Mouse (Mus musculus) liver, embryonic 14.5 days (tissue): ENCODE data around the gene Spr.

Experiments
- CTCF ChIP-seq: IDR thresholded peaks from 2 replicates; pipeline ENCODE4 v1.5.1; 2016; ENCODE audit warnings: antibody characterized with exemption, low read depth, control low read depth
- EP300 ChIP-seq: IDR thresholded peaks from 2 replicates; pipeline ENCODE4 v1.6.1; 2016; ENCODE audit warnings: antibody characterized with exemption, low read depth

GRCm38 (mm10) chr6:85165440-85165921, 27.9 kb upstream of the Spr start:
- TF ChIP-seq CTCF (no peak), EP300 (no peak)
